Mouse (Mus musculus) cerebellum, adult 2 months (tissue): ENCODE data around the gene Crisp2. TPM values are rescaled to one million over a fixed set of nuclear protein-coding genes. Genes with fewer than 3 reads are reported as not detected.

Experiments used
- DNase-seq, 2 experiments: peaks; one replicate each; pipeline ENCODE4 v3.0.0; 2021
- H3K27ac ChIP-seq: fragments of 200-500 bp; 2 replicates; pipeline ENCODE4 v1.5.1; 2012; ENCODE audit warnings: low read length, control low read depth, inconsistent platforms; ENCODE audit not compliant: insufficient read depth
- H3K27me3 ChIP-seq: fragments of 200-500 bp; 2 replicates; pipeline ENCODE4 v1.6.1; 2012; ENCODE audit warnings: inconsistent platforms, mild to moderate bottlenecking, low read length, moderate library complexity; ENCODE audit not compliant: control insufficient read depth, insufficient read depth
- H3K4me1 ChIP-seq: fragments of 200-500 bp; 2 replicates; pipeline ENCODE4 v1.6.1; 2011; ENCODE audit warnings: low read length; ENCODE audit not compliant: control insufficient read depth, insufficient read depth
- H3K4me3 ChIP-seq: fragments of 200-500 bp; replicated peaks from 2 replicates; pipeline ENCODE3; 2011; ENCODE audit warnings: mild to moderate bottlenecking, low read depth, low read length, control low read depth; ENCODE audit not compliant: insufficient read depth
- CTCF ChIP-seq: fragments of 200-500 bp; IDR thresholded peaks from 2 replicates; pipeline ENCODE4 v1.5.1; 2011; ENCODE audit warnings: low read depth, mild to moderate bottlenecking, control low read depth, low read length, moderate library complexity, borderline replicate concordance; ENCODE audit not compliant: insufficient read depth
- POLR2A ChIP-seq: fragments of 200-500 bp; IDR thresholded peaks from 2 replicates; pipeline ENCODE4 v1.6.1; 2011; ENCODE audit warnings: low read length, control low read depth, borderline replicate concordance; ENCODE audit not compliant: insufficient read depth
- WGBS: fragments of 180-500 bp; shearing (Covaris S2); methylation state at CpG from one replicate; pipeline ENCODE4 v1.1.7; 2018; 5-methylcytosine and 5-hydroxymethylcytosine counted together
- polyA plus RNA-seq: library from polyadenylated mRNA; depleted of rRNA; stranded (reverse); fragments of >200 nt; gene quantifications from 2 replicates; pipeline ENCODE4 v1.2.3, GENCODE M21; 2012; rRNA removed

The Crisp2 gene
- polyA plus RNA-seq = not detected in 2 replicates

DNA sequence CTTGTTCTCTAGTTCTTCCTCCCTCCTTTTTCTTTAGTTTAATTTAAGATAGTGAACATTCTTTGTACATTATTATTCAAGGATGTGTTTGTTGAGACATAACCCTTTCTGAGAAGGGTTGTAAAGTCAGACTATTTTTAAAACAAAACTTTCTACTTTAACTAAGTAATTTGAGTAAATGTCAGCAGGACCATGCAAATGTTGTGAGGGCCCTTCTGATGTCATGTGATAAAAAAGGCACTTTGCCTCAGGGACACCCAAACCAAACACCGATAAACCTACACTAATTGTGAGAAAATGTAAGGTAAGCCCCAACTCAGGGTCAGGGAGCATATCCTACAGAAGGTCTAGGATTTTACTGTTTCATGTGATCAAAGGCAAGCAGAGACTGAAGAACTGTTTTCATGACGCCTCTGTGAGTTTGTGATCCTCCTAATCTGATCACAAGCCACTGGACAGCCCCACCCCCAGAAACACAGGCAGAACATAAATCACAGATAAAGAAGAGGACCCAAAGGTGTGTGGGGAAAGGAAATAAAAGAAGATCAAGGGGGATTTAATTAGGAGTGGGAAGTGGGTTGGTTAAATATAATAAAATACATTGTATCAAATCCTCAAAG lies at the start of gene Crisp2:
Gene Crisp2 (minus strand): TSS at position 51 of the 620 bp plus-strand sequence.
- TF ChIP-seq CTCF = no peak
- TF ChIP-seq POLR2A = no peak
- DNase-seq = no peak
- Histone ChIP-seq H3K27me3 (no peaks in the 10 kb centered on the region), H3K27ac (no peak within 1 kb of the TSS), H3K4me1 (no peaks in the 10 kb centered on the region), H3K4me3 (no peak within 1 kb of the TSS)
- WGBS = 74% methylated on average over 2 of the region's 2 CpGs

DNA sequence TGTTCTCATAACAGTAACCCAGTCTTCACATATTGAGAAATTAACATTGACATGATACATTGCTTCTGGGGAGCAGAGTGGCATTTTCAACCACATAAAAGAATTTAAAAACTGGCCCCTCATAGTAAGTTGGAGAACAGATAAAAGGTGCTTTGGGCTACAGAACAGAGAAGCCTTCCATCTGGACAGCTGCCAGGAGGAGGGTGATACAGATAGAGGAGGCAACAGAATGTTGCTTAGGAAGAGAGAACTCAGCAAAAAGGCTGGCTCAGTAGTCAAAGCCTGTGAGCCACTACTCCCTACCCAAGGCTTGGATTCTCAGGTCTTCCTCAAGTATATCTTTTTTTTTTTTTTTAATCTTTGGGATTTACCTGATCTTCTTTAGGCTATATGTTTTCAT lies 48.3 kb upstream of the Crisp2 start:
- no peak for DNase-seq
- H3K4me1 ChIP-seq = no peaks in the 10 kb centered on the region
- no peak overlapping the region for H3K4me3 ChIP-seq
- TF ChIP-seq POLR2A (no peak), CTCF (no peak)
- no peaks in the 10 kb centered on the region for H3K27me3 ChIP-seq
- H3K27ac ChIP-seq = no peak overlapping the region

DNA sequence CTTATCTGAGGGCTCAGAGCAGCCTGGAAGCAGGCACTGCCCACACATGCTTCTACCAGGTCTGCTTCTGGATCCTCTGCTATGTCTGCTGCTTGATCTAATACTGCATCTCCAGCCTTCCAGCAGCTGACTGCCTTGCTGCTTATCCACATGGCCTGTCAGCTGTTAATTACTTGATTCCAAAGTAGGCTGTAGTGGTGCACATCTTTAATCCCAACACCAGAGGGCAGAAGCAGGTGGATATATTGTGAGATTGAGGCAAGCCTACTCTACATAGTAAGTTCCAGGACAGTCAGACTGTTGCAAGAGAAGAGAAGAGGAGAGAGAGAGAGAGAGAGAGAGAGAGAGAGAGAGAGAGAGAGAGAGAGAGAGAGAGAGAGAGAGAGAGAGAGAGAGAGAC lies 30.5 kb upstream of the Crisp2 start:
- TF ChIP-seq POLR2A (no peak), CTCF (no peak)
- H3K4me3 ChIP-seq = no peak overlapping the region
- no peaks in the 10 kb centered on the region for H3K27me3 ChIP-seq
- peak in 1 of 2 experiments; percentile 6 for DNase-seq
- no peak overlapping the region for H3K27ac ChIP-seq
- H3K4me1 ChIP-seq = no peaks in the 10 kb centered on the region

DNA sequence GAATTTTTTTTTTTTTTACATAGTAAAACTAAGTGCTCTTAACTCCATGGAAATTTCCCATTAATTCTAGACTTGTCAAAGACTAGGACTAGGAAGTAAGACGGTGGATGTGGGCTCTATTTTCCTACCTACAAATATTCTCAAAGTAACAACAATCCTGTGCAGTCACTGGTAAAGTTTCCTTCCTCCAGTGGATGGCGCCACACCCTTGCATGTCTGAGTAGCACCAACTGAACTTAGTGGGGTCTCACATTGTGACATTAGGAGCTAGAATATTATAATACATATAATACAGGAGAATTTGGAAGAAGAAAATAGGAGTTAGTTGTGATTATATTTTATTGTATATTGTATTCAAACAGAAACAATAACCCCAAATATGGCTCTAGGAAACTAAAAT lies 25.1 kb upstream of the Crisp2 start:
- WGBS = 64% methylated on average over 2 of the region's 2 CpGs

DNA sequence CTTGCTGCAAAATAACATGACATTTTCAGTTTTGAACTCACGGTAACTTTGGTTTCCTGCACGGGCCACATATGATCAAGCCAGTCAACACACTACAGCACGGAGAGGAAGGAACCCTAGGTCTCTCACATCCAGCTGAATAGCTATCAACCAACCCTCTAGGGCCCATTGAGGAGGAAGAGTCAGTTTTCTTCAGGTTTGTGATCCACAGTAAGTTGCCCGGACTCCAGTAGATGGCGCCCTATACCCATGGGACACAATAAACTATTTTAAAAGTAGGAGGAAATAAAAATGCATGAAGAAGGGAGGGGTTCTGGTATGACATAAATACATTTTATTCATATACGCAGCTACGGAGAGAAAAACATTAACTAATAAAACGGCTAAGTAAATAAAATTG lies 17.7 kb upstream of the Crisp2 start:
- H3K4me1 ChIP-seq = no peaks in the 10 kb centered on the region; the same call in 1 of the 2 replicates
- H3K27me3 ChIP-seq = no peaks in the 10 kb centered on the region
- DNase-seq = no peak
- H3K4me3 ChIP-seq = no peak overlapping the region
- H3K27ac ChIP-seq = no peak overlapping the region
- TF ChIP-seq CTCF (peak; percentile 0; the same call in 1 of the 2 replicates), POLR2A (no peak)
- WGBS = 57% methylated on average over 8 of the region's 8 CpGs

More for the DNA sequence above, 25.1 kb upstream of the Crisp2 start:
- Histone ChIP-seq H3K4me1 (no peaks in the 10 kb centered on the region), H3K4me3 (no peak overlapping the region), H3K27me3 (no peaks in the 10 kb centered on the region), H3K27ac (no peak overlapping the region)
- TF ChIP-seq CTCF = no peak
- TF ChIP-seq POLR2A = no peak
- no peak for DNase-seq

DNA sequence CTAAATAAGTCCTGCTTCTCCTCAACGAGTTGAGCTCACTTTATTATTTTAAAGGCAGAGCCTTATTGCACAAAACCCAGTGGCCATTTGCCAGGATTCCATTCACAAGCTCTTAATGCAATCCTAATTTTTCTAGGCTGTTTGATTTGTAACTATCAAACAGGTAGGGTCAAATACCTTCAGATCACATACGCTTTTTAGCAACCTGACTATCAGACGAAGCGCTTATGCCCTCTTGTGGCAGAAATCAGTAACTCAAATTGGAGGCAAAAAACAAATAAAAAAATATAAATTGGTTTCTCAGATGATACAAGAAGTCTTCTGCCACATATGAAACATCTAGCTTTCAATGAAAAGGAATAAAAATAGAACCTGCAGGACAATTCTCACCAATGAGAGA lies 17.0 kb upstream of the Crisp2 start:
- WGBS = 30% methylated on average over 4 of the region's 4 CpGs
- Histone ChIP-seq H3K4me3 (no peak overlapping the region), H3K4me1 (no peaks in the 10 kb centered on the region; the same call in 1 of the 2 replicates), H3K27me3 (no peaks in the 10 kb centered on the region), H3K27ac (no peak overlapping the region)
- no peak for TF ChIP-seq POLR2A
- no peak for TF ChIP-seq CTCF
- DNase-seq = no peak

DNA sequence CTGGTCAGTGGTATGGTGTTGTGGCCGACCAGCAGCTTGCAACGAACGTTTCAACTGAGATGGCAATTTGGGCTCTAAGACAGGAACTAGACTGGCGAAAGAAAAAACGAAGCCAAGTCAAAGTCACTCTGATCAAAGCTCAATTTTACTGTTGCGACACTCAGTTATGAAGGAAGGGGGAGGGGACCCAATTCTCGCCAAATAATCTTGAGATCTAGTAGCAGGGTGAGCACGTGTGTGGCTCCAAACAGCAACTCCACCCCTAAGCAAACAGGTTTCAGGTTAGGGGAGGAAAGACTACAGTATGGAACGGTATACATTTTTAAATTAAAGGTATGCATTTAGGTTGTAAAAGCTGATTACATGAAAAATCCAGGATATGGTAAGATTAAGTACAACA lies 14.7 kb upstream of the Crisp2 start:
- no peak for DNase-seq
- WGBS = 66% methylated on average over 9 of the region's 9 CpGs
- TF ChIP-seq POLR2A (no peak), CTCF (no peak)
- H3K27ac ChIP-seq = no peak overlapping the region
- H3K4me1 ChIP-seq = no peaks in the 10 kb centered on the region; the same call in 1 of the 2 replicates
- no peak overlapping the region for H3K4me3 ChIP-seq
- no peaks in the 10 kb centered on the region for H3K27me3 ChIP-seq

DNA sequence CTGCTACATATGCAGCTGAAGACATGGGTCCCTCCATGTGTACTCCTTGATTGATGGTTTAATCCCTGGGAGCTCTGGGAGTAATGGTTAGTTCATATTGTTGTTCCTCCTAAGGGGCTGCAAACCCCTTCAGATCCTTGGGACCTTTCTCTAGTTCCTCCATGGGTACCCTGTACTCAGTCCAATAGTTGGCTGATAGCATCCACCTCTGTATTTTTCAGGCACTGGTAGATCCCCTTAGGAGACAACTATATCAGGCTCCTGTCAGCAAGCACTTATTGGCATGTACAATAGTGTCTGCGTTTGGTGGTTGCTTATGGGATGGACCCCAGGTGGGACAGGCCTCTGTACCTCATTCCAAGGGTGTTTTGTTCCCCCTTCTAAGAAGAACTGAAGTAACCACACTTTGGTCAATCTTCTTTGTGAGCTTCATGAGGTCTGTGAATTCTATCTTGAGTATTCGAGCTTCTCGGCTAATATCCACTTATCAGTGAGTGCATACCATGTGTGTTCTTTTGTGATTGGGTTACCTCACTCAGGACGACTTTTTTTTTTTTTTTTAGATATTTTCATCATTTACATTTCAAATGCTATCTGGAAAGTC lies 10.6 kb upstream of the Crisp2 start:
- no peaks in the 10 kb centered on the region; the same call in 1 of the 2 replicates for H3K4me1 ChIP-seq
- DNase-seq = no peak
- 73% methylated on average over 4 of the region's 4 CpGs for WGBS
- TF ChIP-seq CTCF = no peak
- no peak for TF ChIP-seq POLR2A
- no peak overlapping the region for H3K27ac ChIP-seq
- no peak overlapping the region for H3K4me3 ChIP-seq
- H3K27me3 ChIP-seq = no peaks in the 10 kb centered on the region
